Mouse (Mus musculus) forebrain, embryonic 16.5 days (tissue): ENCODE measurements around the gene Fiz1. TPM values are rescaled to one million over a fixed set of nuclear protein-coding genes. Genes with fewer than 3 reads are reported as not detected.
"Not testable (repeated sequence)": the region's sequence is repeated elsewhere in the genome, so short reads cannot be mapped to it uniquely, and the experiment has no call there.

Source experiments
- ATAC-seq: fragments of 200-750 bp; cut with Nextera tagmentation; 2 replicates; pipeline ENCODE4 v1.8.0; 2017; ENCODE audit warnings: mild to moderate bottlenecking, moderate library complexity
- H3K27ac ChIP-seq: fragments of 300-500 bp; sonication (generic); 2 replicates; pipeline ENCODE4 v1.5.1; 2014; ENCODE audit warnings: low read length, control low read depth
- H3K27me3 ChIP-seq: fragments of 300-500 bp; sonication (generic); replicated peaks from 2 replicates; pipeline ENCODE4 v1.6.1; 2014; ENCODE audit warnings: low read length; ENCODE audit not compliant: control insufficient read depth, insufficient read depth
- H3K36me3 ChIP-seq: fragments of 300-500 bp; sonication (generic); 2 replicates; pipeline ENCODE4 v1.6.1; 2014; ENCODE audit not compliant: control insufficient read depth, insufficient read depth
- H3K4me1 ChIP-seq: fragments of 300-500 bp; sonication (generic); replicated peaks from 2 replicates; pipeline ENCODE4 v1.6.1; 2014; ENCODE audit warnings: low read length; ENCODE audit not compliant: control insufficient read depth, insufficient read depth
- H3K4me2 ChIP-seq: fragments of 300-500 bp; sonication (generic); 2 replicates; pipeline ENCODE4 v1.6.1; 2014; ENCODE audit warnings: mild to moderate bottlenecking, low read length, control low read depth
- H3K4me3 ChIP-seq: fragments of 300-500 bp; sonication (generic); replicated peaks from 2 replicates; pipeline ENCODE4 v1.5.1; 2014; ENCODE audit warnings: mild to moderate bottlenecking, low read length, control low read depth
- H3K9ac ChIP-seq: fragments of 300-500 bp; sonication (generic); replicated peaks from 2 replicates; pipeline ENCODE4 v1.6.1; 2014; ENCODE audit warnings: low read depth, low read length, control low read depth
- H3K9me3 ChIP-seq: fragments of 300-500 bp; sonication (generic); 2 replicates; pipeline ENCODE4 v1.6.1; 2016; ENCODE audit warnings: low read length; ENCODE audit not compliant: control insufficient read depth
- WGBS: fragments of 180-500 bp; shearing (Covaris S2); extraction: QIAGEN DNeasy Blood & Tissue Kit; methylation state at CpG from one replicate; pipeline ENCODE4 v1.1.7; 2014; 5-methylcytosine and 5-hydroxymethylcytosine counted together
- polyA plus RNA-seq: library from polyadenylated mRNA; unstranded; fragments of >200 nt; fragmentation: Nextera tagmentation; extraction: Ambion mirVana; gene quantifications from 2 replicates; pipeline ENCODE4 v1.2.1, GENCODE M21; 2015

The Fiz1 gene
- polyA plus RNA-seq, 1 experiment from 2014 or later = 43.7 TPM

GRCm38 (mm10) chr7:5016057-5016456 lies 1.6 kb upstream of the Fiz1 start:
- peak overlapping the region; percentile 99 for H3K27ac ChIP-seq
- peak overlapping the region; percentile 88 for H3K4me3 ChIP-seq
- H3K36me3 ChIP-seq = peaks cover 11% of the 10 kb centered on the region
- no peaks in the 10 kb centered on the region for H3K9me3 ChIP-seq
- H3K27me3 ChIP-seq = no peaks in the 10 kb centered on the region
- H3K4me1 ChIP-seq = peaks cover 19% of the 10 kb centered on the region
- ATAC-seq = no peak
- peak overlapping the region; percentile 71 for H3K4me2 ChIP-seq
- peak overlapping the region; percentile 69 for H3K9ac ChIP-seq
- 65% methylated on average over 3 of the region's 3 CpGs for WGBS

DNA sequence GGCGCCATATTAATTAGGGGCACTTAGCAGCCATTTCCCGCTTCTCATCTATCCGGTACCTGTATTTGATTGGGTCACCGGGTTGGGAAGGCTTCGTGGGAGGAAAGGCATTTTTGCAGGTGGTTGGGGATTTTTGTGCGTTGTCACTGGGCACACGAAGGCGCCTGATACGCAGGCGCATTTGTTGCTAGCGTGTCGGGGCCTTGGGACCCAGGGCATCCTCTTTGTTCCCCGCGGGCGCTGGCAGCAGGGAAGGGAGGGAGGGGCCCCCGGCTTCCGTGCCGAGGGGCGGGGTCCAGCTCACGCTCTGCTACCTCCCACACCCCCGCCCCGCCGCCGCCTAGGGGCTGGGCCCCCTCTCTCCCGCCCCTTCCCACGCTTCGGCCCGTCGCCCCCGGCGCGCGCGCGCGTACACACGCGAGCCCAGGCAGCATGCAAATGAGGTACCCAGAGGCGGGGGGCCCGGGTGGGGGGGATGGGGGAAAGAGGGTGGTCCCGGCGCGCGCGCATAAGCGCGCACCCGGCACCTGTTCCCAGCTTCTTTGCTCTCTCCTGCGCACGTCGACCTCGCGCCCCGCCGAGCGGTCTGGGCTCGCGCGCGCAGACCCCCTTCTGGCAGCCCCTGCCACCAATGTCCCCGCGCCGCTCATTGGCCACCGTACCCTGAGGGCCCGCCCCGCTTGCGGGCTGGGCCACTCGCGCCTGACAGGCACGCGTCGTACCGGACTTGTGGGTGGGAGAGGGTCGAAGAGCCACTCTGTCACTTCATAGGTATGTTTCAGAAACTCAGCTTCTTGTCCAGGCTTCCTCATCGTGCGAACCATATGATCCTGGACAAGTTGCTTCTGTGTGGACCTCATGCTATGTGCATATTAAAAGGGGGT lies 863 bp upstream of the Fiz1 start, which contains the start of gene Gm44973:
TSS of gene Gm44973 (plus strand) at position 379 of the 884 bp plus-strand sequence.
- ATAC-seq = peak; percentile 74
- peaks cover 15% of the 10 kb centered on the region for H3K36me3 ChIP-seq
- no peaks in the 10 kb centered on the region for H3K9me3 ChIP-seq
- H3K9ac ChIP-seq = peak within 1 kb of the TSS; percentile 90
- no peaks in the 10 kb centered on the region for H3K27me3 ChIP-seq
- peak within 1 kb of the TSS; percentile 88 for H3K4me3 ChIP-seq
- peak within 1 kb of the TSS; percentile 71 for H3K4me2 ChIP-seq
- under 1% methylated on average over 55 of the region's 76 CpGs for WGBS
- H3K4me1 ChIP-seq = peaks cover 17% of the 10 kb centered on the region
- peak within 1 kb of the TSS; percentile 99 for H3K27ac ChIP-seq

GRCm38 (mm10) chr7:5012681-5013513 lies 1.6 kb downstream of the Fiz1 start:
- no peak overlapping the region for H3K4me3 ChIP-seq
- WGBS = 91% methylated on average over 27 of the region's 27 CpGs
- H3K4me2 ChIP-seq = no peak overlapping the region
- H3K4me1 ChIP-seq = peaks cover 12% of the 10 kb centered on the region
- no peaks in the 10 kb centered on the region for H3K27me3 ChIP-seq
- H3K36me3 ChIP-seq = peaks cover 36% of the 10 kb centered on the region
- H3K9me3 ChIP-seq = no peaks in the 10 kb centered on the region
- no peak for ATAC-seq
- H3K9ac ChIP-seq = no peak overlapping the region
- H3K27ac ChIP-seq = no peak overlapping the region

- Histone ChIP-seq H3K9ac (no peak overlapping the region), H3K4me2 (no peak overlapping the region), H3K4me1 (0 out of 2 replicates have a peak, but pooled peaks cover 2% of the 10 kb centered on the region), H3K27me3 (no peaks in the 10 kb centered on the region), H3K36me3 (peaks cover 50% of the 10 kb centered on the region), H3K27ac (no peak overlapping the region), H3K9me3 (no peaks in the 10 kb centered on the region), H3K4me3 (no peak overlapping the region)
- no peak for ATAC-seq
- WGBS = 96% methylated on average over 26 of the region's 26 CpGs
Measured at GRCm38 (mm10) chr7:5008229-5008628, 6.3 kb downstream of the Fiz1 start.

DNA sequence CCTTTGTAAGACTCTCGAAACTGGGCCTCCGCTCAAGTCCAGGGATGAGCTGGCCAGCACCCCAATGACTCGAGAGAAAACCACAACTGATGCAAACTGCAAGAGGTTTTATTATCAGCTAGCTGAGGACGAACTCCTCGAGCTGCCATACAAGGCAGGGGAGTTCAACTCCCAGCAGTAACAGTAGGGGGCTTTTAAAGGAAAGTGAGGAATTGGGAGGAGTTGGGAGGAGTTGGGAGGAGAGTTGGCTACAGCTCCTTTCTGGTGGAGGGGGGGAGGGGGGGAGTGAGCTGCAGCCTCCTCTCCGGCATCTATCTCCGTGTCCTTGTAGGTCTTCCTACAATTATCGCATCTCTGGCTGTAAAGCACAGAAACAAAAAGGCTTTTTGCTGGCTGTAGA lies 11.6 kb downstream of the Fiz1 start:
- H3K9ac ChIP-seq, H3K9me3 ChIP-seq, H3K4me3 ChIP-seq, H3K4me2 ChIP-seq, H3K27ac ChIP-seq, H3K27me3 ChIP-seq, ATAC-seq, H3K4me1 ChIP-seq: not testable (repeated sequence)
- H3K36me3 ChIP-seq = peaks cover 13% of the 10 kb centered on the region
- WGBS = 59% methylated on average over 8 of the region's 8 CpGs

DNA sequence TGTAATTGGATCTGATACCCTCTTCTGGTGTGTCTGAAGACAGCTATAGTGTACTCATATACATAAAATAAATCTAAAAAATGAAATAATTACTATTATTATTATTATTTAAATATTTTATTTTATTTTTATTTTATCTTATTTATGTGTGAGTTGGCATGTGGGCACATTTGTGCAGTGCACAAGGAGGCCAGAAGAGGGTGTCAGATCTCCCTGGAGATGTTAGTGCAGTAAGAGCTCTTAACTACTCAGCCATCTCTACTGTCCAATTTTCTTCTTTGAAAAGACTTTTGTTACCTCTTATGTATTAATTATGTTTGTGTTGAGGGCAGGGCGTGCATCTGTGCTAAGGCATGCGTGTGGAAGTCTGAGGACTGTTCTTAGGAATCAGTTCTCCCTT lies 14.6 kb downstream of the Fiz1 start:
- no peak for ATAC-seq
- Histone ChIP-seq H3K4me1 (peaks cover 17% of the 10 kb centered on the region), H3K9me3 (no peaks in the 10 kb centered on the region), H3K4me3 (no peak overlapping the region), H3K9ac (no peak overlapping the region), H3K27me3 (no peaks in the 10 kb centered on the region), H3K27ac (no peak overlapping the region), H3K4me2 (no peak overlapping the region), H3K36me3 (no peaks in the 10 kb centered on the region)
- 64% methylated on average over 2 of the region's 2 CpGs for WGBS

- no peaks in the 10 kb centered on the region for H3K27me3 ChIP-seq
- H3K9ac ChIP-seq = peak overlapping the region; percentile 73
- H3K4me2 ChIP-seq = peak overlapping the region; percentile 90
Measured at GRCm38 (mm10) chr7:4996934-4997333, 17.6 kb downstream of the Fiz1 start.

DNA sequence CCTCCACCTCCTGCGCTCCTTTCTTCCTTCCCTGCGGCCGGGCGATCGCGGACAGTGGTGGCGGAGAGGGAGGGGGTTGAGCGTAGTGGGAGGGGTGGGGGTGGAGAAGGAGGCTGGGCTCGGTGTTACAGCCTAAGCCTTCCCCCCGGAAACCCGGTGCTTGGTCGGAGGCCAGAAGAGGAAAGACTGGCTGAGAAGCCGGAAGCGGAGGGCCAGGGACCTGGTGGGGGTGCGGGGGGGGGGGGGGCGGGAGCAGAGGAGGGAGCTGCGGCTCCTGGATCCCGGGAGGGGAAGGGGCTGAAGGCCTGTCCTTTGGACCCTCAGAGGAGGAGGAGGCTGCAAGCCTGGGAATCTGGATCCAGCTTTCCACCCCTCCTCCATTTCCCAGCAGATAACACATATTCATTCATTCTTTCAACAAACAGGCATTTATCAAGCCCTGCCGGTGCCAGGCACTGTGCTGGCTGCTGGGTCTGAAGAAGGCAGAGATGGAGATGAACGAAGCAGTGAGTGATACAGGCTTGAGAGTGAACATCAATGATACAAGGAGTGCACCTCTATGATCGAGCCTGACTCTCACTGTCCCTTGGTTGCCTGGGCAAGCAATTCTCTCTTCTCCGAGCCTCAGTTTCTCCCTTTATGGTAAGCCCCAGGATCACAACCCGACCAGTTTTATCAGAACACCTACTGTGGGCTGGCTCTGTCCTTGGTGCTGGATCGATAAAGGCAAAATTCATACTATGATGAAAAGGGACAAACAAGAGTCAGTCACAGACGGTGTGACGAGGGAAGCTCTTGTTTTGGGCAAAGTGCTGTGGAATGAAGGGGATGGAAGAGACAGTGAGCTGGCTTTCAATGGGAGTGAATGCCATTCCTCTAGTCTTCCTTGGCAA lies 18.2 kb downstream of the Fiz1 start, which contains the start of gene Zfp579:
TSS of gene Zfp579 (minus strand) at position 156 of the 893 bp plus-strand sequence.
- WGBS = 3% methylated on average over 22 of the region's 26 CpGs

More at GRCm38 (mm10) chr7:4996934-4997333, 17.6 kb downstream of the Fiz1 start:
- Histone ChIP-seq H3K36me3 (peaks cover 14% of the 10 kb centered on the region), H3K27ac (no peak overlapping the region), H3K4me1 (peaks cover 39% of the 10 kb centered on the region), H3K4me3 (peak overlapping the region; percentile 55), H3K9me3 (no peaks in the 10 kb centered on the region)
- no peak for ATAC-seq
- 66% methylated on average over 6 of the region's 8 CpGs for WGBS

More for the DNA sequence above, 18.2 kb downstream of the Fiz1 start, which contains the start of gene Zfp579:
- H3K27ac ChIP-seq = peak within 1 kb of the TSS; percentile 82
- H3K4me2 ChIP-seq = peak within 1 kb of the TSS; percentile 90
- no peaks in the 10 kb centered on the region for H3K27me3 ChIP-seq
- peaks cover 21% of the 10 kb centered on the region for H3K36me3 ChIP-seq
- ATAC-seq = peak; percentile 84
- peak within 1 kb of the TSS; percentile 55 for H3K4me3 ChIP-seq
- H3K9me3 ChIP-seq = no peaks in the 10 kb centered on the region
- H3K9ac ChIP-seq = peak within 1 kb of the TSS; percentile 73
- H3K4me1 ChIP-seq = peaks cover 39% of the 10 kb centered on the region
